Comparison of ENCODE assay signal across 26 mouse cellular contexts in the genomic region with DNA sequence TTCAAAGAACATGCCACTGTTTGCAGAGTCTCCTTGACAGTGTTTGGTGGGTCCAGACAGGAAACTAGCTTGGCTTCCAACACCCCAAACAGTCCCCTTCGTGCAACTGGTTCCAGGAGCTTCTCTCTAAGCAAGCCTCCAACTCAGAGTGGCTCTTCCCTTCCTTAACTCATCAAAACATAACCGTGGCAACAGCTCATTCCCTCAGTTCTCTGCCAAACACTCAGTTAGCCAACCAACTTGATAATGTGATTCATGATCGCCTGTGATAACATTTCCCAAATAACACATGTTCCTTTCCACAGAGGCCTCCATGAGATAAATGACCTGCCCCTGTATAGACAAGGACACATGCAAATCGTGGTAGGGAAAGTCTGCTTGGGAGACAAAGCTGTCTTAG.
DNase-seq lines count a peak whose midpoint lies in the region; ATAC-seq and TF ChIP-seq lines count a peak whose summit lies in the region.
"Had no signal": no experiment of that assay in that cellular context is flagged by ENCODE, and none has a peak within 500 bp of the region (broad histone marks: within the 10 kb centered on the region; RNA-seq: fewer than 3 reads in every experiment).

No protein-coding gene starts in this region.

- TF ChIP-seq CTCF in lung, postnatal 0 days (IDR thresholded peaks at IDR 0.05) = no peak

- WGBS in lung, postnatal 0 days = 49% methylated on average over 4 of the region's 4 CpGs

- H3K4me2 ChIP-seq in lung, postnatal 0 days (replicated peaks; ENCODE audit: low read depth, low read length) = no peak overlapping the region
- H3K4me2 ChIP-seq: forebrain, embryonic 12.5 days; heart, embryonic 13.5 days; hindbrain, embryonic 14.5 days; limb, embryonic 15.5 days; midbrain, embryonic 13.5 days; neural tube, embryonic 13.5 days had no signal

- H3K36me3 ChIP-seq in lung, postnatal 0 days (ENCODE audit: insufficient read depth, low read length) = no peaks in the 10 kb centered on the region
- H3K36me3 ChIP-seq: forebrain, embryonic 12.5 days; heart, embryonic 13.5 days; limb, embryonic 10.5 days; limb, embryonic 15.5 days; midbrain, embryonic 13.5 days; neural tube, embryonic 13.5 days had no signal

- no peaks in the 10 kb centered on the region for H3K9me3 ChIP-seq in lung, postnatal 0 days (ENCODE audit: low read length)
- H3K9me3 ChIP-seq: forebrain, embryonic 12.5 days; heart, embryonic 13.5 days; limb, embryonic 10.5 days; limb, embryonic 15.5 days; midbrain, embryonic 13.5 days; neural tube, embryonic 13.5 days had no signal

- no peak overlapping the region for H3K4me3 ChIP-seq in lung, postnatal 0 days (ENCODE audit: low read depth, low read length)
- H3K4me3 ChIP-seq: erythroblast, embryonic 14.5 days; forebrain, embryonic 12.5 days; heart, embryonic 13.5 days; limb, embryonic 10.5 days; limb, embryonic 15.5 days; midbrain, embryonic 13.5 days; neural tube, embryonic 13.5 days had no signal

- H3K27ac ChIP-seq in lung, postnatal 0 days (ENCODE audit: low read length) = no peak overlapping the region
- H3K27ac ChIP-seq: forebrain, embryonic 12.5 days; heart, embryonic 13.5 days; hindbrain, embryonic 14.5 days; limb, embryonic 10.5 days; limb, embryonic 15.5 days; liver, embryonic 14.5 days; macrophage; midbrain, embryonic 13.5 days; neural tube, embryonic 13.5 days had no signal

- no peak for TF ChIP-seq EP300 in lung, postnatal 0 days (IDR thresholded peaks at IDR 0.05)

- peak; percentile 10 to 28 for DNase-seq in frontal cortex, adult 2 months (ENCODE audit: extremely low spot score in 1 of 2, low spot score in 1 of 2)
- no peak for DNase-seq in frontal cortex, postnatal 25 days (ENCODE audit: low spot score in 2 of 2)
- peak; percentile 61 for DNase-seq in brain, adult 2 months (ENCODE audit: low read depth, low spot score)
- DNase-seq in lung, postnatal 0 days (ENCODE audit: low spot score) = peak; percentile 66
- peak; percentile 11 to 53 for DNase-seq in lung, postnatal 4 days
- DNase-seq in cerebellum, postnatal 4 days (ENCODE audit: low spot score in 2 of 2) = no peak
- DNase-seq in thymus, postnatal 4 days = no peak
- DNase-seq: cerebellum, adult 11 months; cerebellum, postnatal 10 days; heart, postnatal 10 days; kidney, adult 11 months; kidney, postnatal 14 days; thymus, adult 2 months; thymus, postnatal 36 days had no signal

- H3K4me1 ChIP-seq in lung, postnatal 0 days (ENCODE audit: insufficient read depth, low read depth, low read length) = no peaks in the 10 kb centered on the region
- H3K4me1 ChIP-seq: forebrain, embryonic 12.5 days; heart, embryonic 13.5 days; limb, embryonic 10.5 days; limb, embryonic 15.5 days; midbrain, embryonic 13.5 days; neural tube, embryonic 13.5 days had no signal

- ATAC-seq in lung, postnatal 0 days = peak; percentile 64
- ATAC-seq: CD4-positive, CD25-positive, alpha-beta regulatory T cell, adult 4 months; inflammation-experienced regulatory T-cells, adult 6 months; midbrain, embryonic 13.5 days had no signal

- no peak overlapping the region for H3K9ac ChIP-seq in lung, postnatal 0 days (replicated peaks; ENCODE audit: low read depth)
- H3K9ac ChIP-seq: forebrain, embryonic 12.5 days; heart, embryonic 13.5 days; hindbrain, embryonic 14.5 days; limb, embryonic 15.5 days; liver, embryonic 14.5 days; midbrain, embryonic 13.5 days; neural tube, embryonic 13.5 days had no signal

- H3K27me3 ChIP-seq in lung, postnatal 0 days (replicated peaks; ENCODE audit: insufficient read depth, low read length) = no peaks in the 10 kb centered on the region
- H3K27me3 ChIP-seq: forebrain, embryonic 12.5 days; heart, embryonic 13.5 days; limb, embryonic 15.5 days; midbrain, embryonic 13.5 days; neural tube, embryonic 13.5 days had no signal

Comparison
In these comparisons a context has a peak if more than half of its experiments do, and no peak if none do; other contexts are left out.
1. DNase-seq: peak in frontal cortex, adult 2 months (2 of 2), brain, adult 2 months (single experiment), lung, postnatal 0 days (single experiment) and lung, postnatal 4 days (2 of 2); none in frontal cortex, postnatal 25 days (0 of 2), cerebellum, postnatal 4 days (0 of 2) and thymus, postnatal 4 days (single experiment).